Mouse (Mus musculus): Measurements from ENCODE around the gene Vps35l. TPM values are rescaled to one million over a fixed set of nuclear protein-coding genes. Genes with fewer than 3 reads are reported as not detected.

Vps35l gene
- total RNA-seq, 2 experiments from 2014 or later = 41.4 to 41.5 TPM

- no peak for DNase-seq (ENCODE audit: low spot score in 2 of 2)
These were observed 118.6 kb downstream of the Vps35l start for GRCm38 (mm10) chr7:118858640-118859039.

GRCm38 (mm10) chr7:118865362-118865761, 125.3 kb downstream of the Vps35l start:
- no peak for DNase-seq (ENCODE audit: low spot score in 2 of 2)

GRCm38 (mm10) chr7:118879466-118880029, 139.5 kb downstream of the Vps35l start:
- no peak for DNase-seq (ENCODE audit: low spot score in 2 of 2)

GRCm38 (mm10) chr7:118883957-118884356, 143.9 kb downstream of the Vps35l start:
- no peak for DNase-seq (ENCODE audit: low spot score in 2 of 2)

- no peak for DNase-seq (ENCODE audit: low spot score in 2 of 2)
These were observed 144.9 kb downstream of the Vps35l start for GRCm38 (mm10) chr7:118884969-118885368.

- DNase-seq (ENCODE audit: low spot score in 2 of 2) = no peak
These were observed 147.5 kb downstream of the Vps35l start for GRCm38 (mm10) chr7:118887303-118888055.

GRCm38 (mm10) chr7:118889046-118889680, 149.1 kb downstream of the Vps35l start:
- DNase-seq (ENCODE audit: low spot score in 2 of 2) = no peak

Other genes with a start within 250 kb of the Vps35l start
- 10 to 100 TPM; 37.3 to 40.9 TPM for gene Itpripl2, start 248.3 kb upstream of the Vps35l start, total RNA-seq (2021)
- gene Coq7, start 206.9 kb upstream of the Vps35l start, total RNA-seq (2021) = 10 to 100 TPM; 63.5 to 67.8 TPM
- gene Tmc7, start 155.5 kb upstream of the Vps35l start, total RNA-seq (2021) = 1 to 10 TPM; 4.6 to 5.0 TPM
- under 1 TPM; 0.47 to 0.54 TPM for gene Tmc5, start 142.9 kb upstream of the Vps35l start, total RNA-seq (2021)
- 10 to 100 TPM; 36.5 to 38.2 TPM for gene Gde1, start 34.4 kb upstream of the Vps35l start, total RNA-seq (2021)
- 10 to 100 TPM in 1 of 2 experiments, 1 to 10 TPM in 1; 8.7 to 12.8 TPM for gene Ccp110, start 27.7 kb upstream of the Vps35l start, total RNA-seq (2021)
- 1 to 10 TPM in 1 of 2 experiments, under 1 TPM in 1; 0.73 to 1.6 TPM for gene Iqck, start 115.5 kb downstream of the Vps35l start, total RNA-seq (2021)
- gene Knop1, start 116.0 kb downstream of the Vps35l start, total RNA-seq (2021) = 10 to 100 TPM; 32.5 to 35.2 TPM

All from gastrocnemius, postnatal 4 days (tissue).